Mouse (Mus musculus): ENCODE data around the gene Nfix.
"Not testable (repeated sequence)": the region's sequence is repeated elsewhere in the genome, so short reads cannot be mapped to it uniquely, and the experiment has no call there.

Gene Nfix

GRCm38 (mm10) chr8:84700941-84701911 lies 98.9 kb downstream of the Nfix start, which contains the start of gene Lyl1:
Gene Lyl1 (plus strand): TSS chr8:84701457.
- no peak for DNase-seq (ENCODE audit: low read depth, low spot score)

- DNase-seq (ENCODE audit: low read depth, low spot score), result no peak
Observed at GRCm38 (mm10) chr8:84700526-84700925, 99.6 kb downstream of the Nfix start.

GRCm38 (mm10) chr8:84699861-84700322 lies 100.3 kb downstream of the Nfix start:
- peak; percentile 57 for DNase-seq (ENCODE audit: low read depth, low spot score)

- DNase-seq (ENCODE audit: low read depth, low spot score), result no peak
Observed at GRCm38 (mm10) chr8:84698929-84699401, 101.2 kb downstream of the Nfix start.

- DNase-seq (ENCODE audit: low read depth, low spot score), result no peak
Observed at GRCm38 (mm10) chr8:84698288-84698687, 101.9 kb downstream of the Nfix start.

- no peak for DNase-seq (ENCODE audit: low read depth, low spot score)
Observed at GRCm38 (mm10) chr8:84697166-84698130, 102.7 kb downstream of the Nfix start.

- DNase-seq (ENCODE audit: low read depth, low spot score), result no peak
Observed at GRCm38 (mm10) chr8:84695140-84695539, 105.0 kb downstream of the Nfix start.

GRCm38 (mm10) chr8:84693332-84693731 lies 106.8 kb downstream of the Nfix start:
- no peak for DNase-seq (ENCODE audit: low read depth, low spot score)

- DNase-seq (ENCODE audit: low read depth, low spot score), result peak; percentile 92
Observed at GRCm38 (mm10) chr8:84689091-84689915, 110.8 kb downstream of the Nfix start.

GRCm38 (mm10) chr8:84687705-84688100 lies 112.4 kb downstream of the Nfix start, which contains the start of gene Nacc1:
Gene Nacc1 (minus strand): TSS chr8:84687862.
- DNase-seq (ENCODE audit: low read depth, low spot score), result peak; percentile 79

- no peak for DNase-seq (ENCODE audit: low read depth, low spot score)
Observed at GRCm38 (mm10) chr8:84687003-84687704, 113.0 kb downstream of the Nfix start.

- no peak for DNase-seq (ENCODE audit: low read depth, low spot score)
Observed at GRCm38 (mm10) chr8:84686191-84687002, 113.7 kb downstream of the Nfix start, which contains the start of gene Trmt1. Gene Trmt1 (plus strand): TSS chr8:84686307.

- no peak for DNase-seq (ENCODE audit: low read depth, low spot score)
Observed at GRCm38 (mm10) chr8:84684537-84684936, 115.6 kb downstream of the Nfix start.

GRCm38 (mm10) chr8:84682257-84682656 lies 117.9 kb downstream of the Nfix start:
- DNase-seq (ENCODE audit: low read depth, low spot score), result no peak

- DNase-seq (ENCODE audit: low read depth, low spot score), result no peak
Observed at GRCm38 (mm10) chr8:84681476-84681875, 118.7 kb downstream of the Nfix start.

GRCm38 (mm10) chr8:84677305-84677704 lies 122.8 kb downstream of the Nfix start:
- DNase-seq (ENCODE audit: low read depth, low spot score), result no peak

- not testable (repeated sequence) for DNase-seq (ENCODE audit: low read depth, low spot score)
Observed at GRCm38 (mm10) chr8:84670295-84671006, 129.7 kb downstream of the Nfix start.

GRCm38 (mm10) chr8:84668731-84669485 lies 131.2 kb downstream of the Nfix start:
- no peak for DNase-seq (ENCODE audit: low read depth, low spot score)

Measured in telencephalon, adult 2 months (tissue).